Comparison of ENCODE assay signal across 8 mouse cellular contexts in genomic region chrX:134307534-134308274, GRCm38 (mm10). TPM values are rescaled to one million over a fixed set of nuclear protein-coding genes. Genes with fewer than 3 reads are reported as not detected.
DNase-seq lines count a peak whose midpoint lies in the region; ATAC-seq lines count a peak whose summit lies in the region.

Gene Cenpi, plus strand, starts transcription at chrX:134308084.

- peak; percentile 98 for ATAC-seq in inflammation-experienced regulatory T-cells, adult 6 months
- peak; percentile 99 for ATAC-seq in megakaryocyte-erythroid progenitor cell, adult 5-6 weeks (replicated peaks; ENCODE audit: low FRiP score, low TSS enrichment, poor library complexity, severe bottlenecking)

- peak; percentile 89 for DNase-seq in adipocyte (ENCODE audit: low spot score)
- peak; percentile 93 for DNase-seq in embryo, embryonic 10 days (ENCODE audit: low spot score)
- peak; percentile 82 for DNase-seq in gastrocnemius, postnatal 10 days
- DNase-seq in left cerebral cortex, postnatal 10 days (ENCODE audit: extremely low spot score in 1 of 2, low spot score in 2 of 2) = peak; percentile 81 to 91
- peak; percentile 83 for DNase-seq in right cerebral cortex, postnatal 25 days
- DNase-seq in urinary bladder, postnatal 4 days (ENCODE audit: low spot score in 2 of 2) = peak; percentile 75 to 87

- intact Hi-C loops in left cerebral cortex, postnatal 10 days (cut with DNase I) = loop anchor here (10.0 kb wide), 1 partner anchor 243 kb away; no protein-coding TSS in a partner anchor

RNA-seq across cellular contexts. Expression of gene Cenpi, which starts in this region (rescaled TPM):
- total RNA-seq in gastrocnemius, postnatal 10 days (2021) = 1 to 10 TPM; 2.3 to 3.2 TPM
- 10 to 100 TPM in 1 of 3 experiments, 1 to 10 TPM in 2; 1.8 to 14.2 (median 2.6) TPM for polyA plus RNA-seq in inflammation-experienced regulatory T-cells, adult 6 months (2017; shearing (Covaris generic))
- total RNA-seq in left cerebral cortex, postnatal 10 days (2021) = 1 to 10 TPM in 1 of 2 experiments, under 1 TPM in 1; 0.92 to 1.2 TPM
- 26.4 and 33.6 TPM in 2 replicates for total RNA-seq in megakaryocyte-erythroid progenitor cell, adult 5-6 weeks (2014; fragmentation: Nextera tagmentation)
- total RNA-seq in megakaryocyte-erythroid progenitor cell, adult 5-6 weeks (2017) = 28.4 and 35.3 TPM in 2 replicates

Comparison
In these comparisons a context has a peak if more than half of its experiments do, and no peak if none do; other contexts are left out.
1. Peak in every context shown above with its lines: DNase-seq and ATAC-seq.
2. RNA of gene Cenpi (total RNA-seq): 26.4 to 35.3 TPM in megakaryocyte-erythroid progenitor cell, adult 5-6 weeks; 2.3 to 3.2 TPM in gastrocnemius, postnatal 10 days and 0.92 to 1.2 TPM in left cerebral cortex, postnatal 10 days; every median in the first group is over 4 times any median in the second.